Mouse (Mus musculus): ENCODE data around the gene Rhox4d.
"Not testable (repeated sequence)": the region's sequence is repeated elsewhere in the genome, so short reads cannot be mapped to it uniquely, and the experiment has no call there.

Gene Rhox4d

GRCm38 (mm10) chrX:37514059-37514458 is at the start of gene Rhox4d:
Gene Rhox4d, plus strand, starts transcription at chrX:37514359.
- not testable (repeated sequence) for DNase-seq

- not testable (repeated sequence) for DNase-seq
Measured at GRCm38 (mm10) chrX:37480037-37480436, 34.1 kb upstream of the Rhox4d start, which contains the start of gene Rhox4c. Gene Rhox4c, plus strand, starts transcription at chrX:37480337.

GRCm38 (mm10) chrX:37530152-37530551 is 16.0 kb downstream of the Rhox4d start, which contains the start of gene Rhox2e:
Gene Rhox2e, plus strand, starts transcription at chrX:37530452.
- not testable (repeated sequence) for DNase-seq

DNA sequence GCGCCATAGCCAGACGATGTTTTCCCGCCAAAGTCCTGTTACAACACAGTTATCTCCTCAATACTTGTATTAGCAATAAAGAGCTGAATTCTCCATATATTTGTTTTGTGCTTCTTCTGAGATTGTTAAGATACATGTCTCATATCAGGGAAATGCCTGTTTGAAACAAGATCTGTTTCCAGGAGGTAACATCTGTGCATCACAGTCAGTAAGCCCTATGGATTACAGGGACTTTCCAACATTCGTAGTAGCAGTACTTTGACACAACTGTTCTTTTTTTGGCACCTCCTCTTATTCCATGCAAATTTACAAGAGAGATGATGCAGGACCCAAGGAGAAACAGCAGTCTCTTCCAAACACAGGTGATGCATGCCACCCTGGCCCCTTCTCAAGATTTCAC is 27.6 kb downstream of the Rhox4d start, which contains the start of gene Rhox3e:
TSS of gene Rhox3e (plus strand) at position 301 of the 400 bp plus-strand sequence.
- DNase-seq: not testable (repeated sequence)

DNA sequence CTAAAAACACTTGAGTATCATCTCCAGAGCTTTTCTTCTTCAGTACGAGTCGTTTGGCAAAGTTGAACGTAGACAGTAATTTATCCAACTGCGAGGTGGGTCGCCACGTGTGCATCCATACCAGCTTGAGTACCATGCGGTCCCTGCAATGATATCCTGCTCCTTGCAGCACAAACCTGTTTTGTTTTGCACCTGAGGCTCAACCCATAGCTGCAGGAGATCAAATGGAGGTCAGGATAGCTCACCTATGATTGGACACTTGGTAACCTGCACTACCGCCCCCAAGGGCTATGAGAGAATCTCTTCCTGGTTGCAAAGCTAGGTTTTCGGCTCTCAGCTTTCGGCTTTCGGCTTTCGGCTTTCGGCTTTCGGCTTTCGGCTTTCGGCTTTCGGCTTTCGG is 43.0 kb downstream of the Rhox4d start, which contains the start of gene Rhox4e:
TSS of gene Rhox4e (plus strand) at position 301 of the 400 bp plus-strand sequence.
- DNase-seq: not testable (repeated sequence)
